Mouse (Mus musculus) bone marrow macrophage, adult 2 months (primary cell): ENCODE data around the gene Gm17577. TPM values are rescaled to one million over a fixed set of nuclear protein-coding genes. Genes with fewer than 3 reads are reported as not detected.
"Not testable (repeated sequence)": the region's sequence is repeated elsewhere in the genome, so short reads cannot be mapped to it uniquely, and the experiment has no call there.

Source experiments
- H3K27ac ChIP-seq: 2 replicates; pipeline ENCODE4 v1.5.1; 2012; ENCODE audit warnings: low read depth, low read length; ENCODE audit not compliant: insufficient read depth
- H3K4me1 ChIP-seq: 2 replicates; pipeline ENCODE4 v1.6.1; 2012; ENCODE audit warnings: low read length; ENCODE audit not compliant: control insufficient read depth, insufficient read depth
- H3K4me3 ChIP-seq: 2 replicates; pipeline ENCODE4 v1.5.1; 2012; ENCODE audit warnings: mild to moderate bottlenecking, low read length, moderate library complexity; ENCODE audit not compliant: insufficient read depth
- polyA plus RNA-seq: library from polyadenylated mRNA; stranded (reverse); fragments of >200 nt; gene quantifications from 2 replicates; pipeline ENCODE4 v1.2.4, GENCODE M21; 2012; ENCODE audit not compliant: missing spikeins, insufficient read depth, insufficient read length

The Gm17577 gene
- not detected in 2 replicates for polyA plus RNA-seq

GRCm38 (mm10) chrX:123246807-123247206 lies at the start of gene Gm17577:
Gene Gm17577, minus strand, starts transcription at chrX:123246907.
- not testable (repeated sequence) for H3K27ac ChIP-seq, H3K4me3 ChIP-seq, H3K4me1 ChIP-seq

GRCm38 (mm10) chrX:123222381-123222780 lies 24.3 kb downstream of the Gm17577 start, which contains the start of gene Srsx:
Gene Srsx, minus strand, starts transcription at chrX:123222481.
- H3K27ac ChIP-seq, H3K4me3 ChIP-seq, H3K4me1 ChIP-seq: not testable (repeated sequence)

Other genes with a start within 250 kb of the Gm17577 start
- not detected in 2 replicates for gene Gm17521, start 217.2 kb downstream of the Gm17577 start, polyA plus RNA-seq
- gene Cldn34c1, start 143.4 kb downstream of the Gm17577 start, polyA plus RNA-seq = 1.3 and 2.8 TPM in 2 replicates
- gene Srsx, start 24.4 kb downstream of the Gm17577 start, polyA plus RNA-seq = not detected in 2 replicates